Mouse (Mus musculus): Measurements from ENCODE around the gene Rab17.
A peak's percentile ranks its signal among the peaks of the same experiment; 100 is the strongest.

The Rab17 gene

GRCm38 (mm10) chr1:90927308-90927707 is 42.2 kb downstream of the Rab17 start:
- no peak for DNase-seq

GRCm38 (mm10) chr1:90926030-90926429 is 43.4 kb downstream of the Rab17 start:
- DNase-seq: no peak

- no peak for DNase-seq
Measured at GRCm38 (mm10) chr1:90921687-90922086, 47.8 kb downstream of the Rab17 start.

GRCm38 (mm10) chr1:90917509-90917908 is 52.0 kb downstream of the Rab17 start:
- no peak for DNase-seq

GRCm38 (mm10) chr1:90914948-90915569 is 54.4 kb downstream of the Rab17 start, which contains the start of gene Mlph:
Gene Mlph, plus strand, starts transcription at chr1:90915085.
- no peak for DNase-seq

- DNase-seq: no peak
Measured at GRCm38 (mm10) chr1:90913231-90913630, 56.2 kb downstream of the Rab17 start.

GRCm38 (mm10) chr1:90909631-90910152 is 59.8 kb downstream of the Rab17 start:
- peak; percentile 13 for DNase-seq

- no peak for DNase-seq
Measured at GRCm38 (mm10) chr1:90909161-90909560, 60.3 kb downstream of the Rab17 start.

All from cerebellum, adult 9-10 months (tissue).